Mouse (Mus musculus) liver, postnatal 0 days (tissue): ENCODE measurements around the gene Astn1.

Experiments used
- CTCF ChIP-seq: sonication (generic); IDR thresholded peaks from 2 replicates; pipeline ENCODE4 v1.5.1; 2016; ENCODE audit warnings: antibody characterized with exemption, low read depth
- EP300 ChIP-seq: IDR thresholded peaks from 2 replicates; pipeline ENCODE4 v1.6.1; 2016; ENCODE audit warnings: antibody characterized with exemption, low read depth, mild to moderate bottlenecking

DNA sequence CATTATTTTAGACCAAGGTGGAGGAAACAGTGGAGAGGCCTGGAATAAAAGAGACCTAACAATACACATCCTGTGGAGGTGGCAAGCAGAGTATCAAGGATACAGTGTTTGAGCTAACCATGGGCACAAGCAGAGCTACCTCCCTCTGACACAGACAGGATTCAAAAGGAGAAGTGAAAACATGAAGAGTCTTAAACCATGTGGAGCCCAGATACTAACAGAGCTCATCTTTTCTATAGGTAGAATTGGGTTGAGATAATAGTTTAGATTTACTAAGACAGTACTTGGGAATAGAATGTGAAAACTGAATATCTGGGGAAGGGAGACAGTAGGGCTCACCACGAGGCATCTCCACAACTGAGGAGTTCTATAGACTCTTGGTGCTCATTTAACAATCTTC, 84.0 kb downstream of the Astn1 start:
- no peak for TF ChIP-seq CTCF
- TF ChIP-seq EP300: no peak
